Mouse (Mus musculus) E14TG2a.4 (cell line): ENCODE data around the gene Esr1.
"Not testable (repeated sequence)": the region's sequence is repeated elsewhere in the genome, so short reads cannot be mapped to it uniquely, and the experiment has no call there.

Experiments used
- H3K27me3 ChIP-seq: 2 replicates; pipeline ENCODE4 v1.6.1; 2014; ENCODE audit warnings: low read length, control low read depth; ENCODE audit not compliant: insufficient read depth
- H3K36me3 ChIP-seq: 2 replicates; pipeline ENCODE4 v1.6.1; 2014; ENCODE audit warnings: low read length, control low read depth; ENCODE audit not compliant: insufficient read depth
- H3K4me1 ChIP-seq: replicated peaks from 2 replicates; pipeline ENCODE4 v1.6.1; 2014; ENCODE audit warnings: low read depth, low read length, control low read depth
- H3K4me3 ChIP-seq: replicated peaks from 2 replicates; pipeline ENCODE4 v1.5.1; 2014; ENCODE audit warnings: mild to moderate bottlenecking, low read length
- H3K9me3 ChIP-seq: 2 replicates; pipeline ENCODE4 v1.6.1; 2014; ENCODE audit warnings: low read length, control low read depth
- CTCF ChIP-seq: conservative IDR thresholded peaks from 2 replicates; pipeline ENCODE4 v1.5.1; 2014; ENCODE audit warnings: low read length
- NANOG ChIP-seq: IDR thresholded peaks from 2 replicates; pipeline ENCODE4 v1.6.1; 2014; ENCODE audit warnings: borderline replicate concordance, low read length, mixed read lengths
- POU5F1 ChIP-seq: IDR thresholded peaks from 2 replicates; pipeline ENCODE4 v1.6.1; 2014; ENCODE audit warnings: low read length, borderline replicate concordance

Esr1 gene

DNA sequence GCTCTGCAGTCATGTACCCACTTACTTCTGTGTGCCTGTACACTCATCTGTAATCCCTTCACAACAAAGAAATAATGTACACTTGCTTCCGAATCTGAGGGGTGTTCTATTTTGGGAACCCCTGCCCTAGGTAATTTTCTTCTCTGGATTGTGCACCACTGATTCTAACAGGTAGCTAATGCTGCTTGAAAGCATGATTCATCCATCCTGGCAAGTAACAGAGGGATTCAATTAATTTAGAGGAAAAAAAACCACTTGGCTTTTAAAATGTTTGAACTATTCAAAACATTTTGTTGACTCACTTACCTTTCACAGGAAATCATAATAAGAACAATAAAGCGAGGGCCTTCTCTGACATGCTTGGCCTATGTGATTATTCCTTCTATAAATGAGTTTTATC is 1.2 kb upstream of the Esr1 start:
- H3K36me3 ChIP-seq = no peaks in the 10 kb centered on the region
- no peak overlapping the region for H3K4me3 ChIP-seq
- no peaks in the 10 kb centered on the region for H3K27me3 ChIP-seq
- H3K9me3 ChIP-seq = peaks cover 5% of the 10 kb centered on the region; the same call in 1 of the 2 replicates
- no peak for TF ChIP-seq NANOG
- no peak for TF ChIP-seq POU5F1
- no peak for TF ChIP-seq CTCF
- no peaks in the 10 kb centered on the region for H3K4me1 ChIP-seq

DNA sequence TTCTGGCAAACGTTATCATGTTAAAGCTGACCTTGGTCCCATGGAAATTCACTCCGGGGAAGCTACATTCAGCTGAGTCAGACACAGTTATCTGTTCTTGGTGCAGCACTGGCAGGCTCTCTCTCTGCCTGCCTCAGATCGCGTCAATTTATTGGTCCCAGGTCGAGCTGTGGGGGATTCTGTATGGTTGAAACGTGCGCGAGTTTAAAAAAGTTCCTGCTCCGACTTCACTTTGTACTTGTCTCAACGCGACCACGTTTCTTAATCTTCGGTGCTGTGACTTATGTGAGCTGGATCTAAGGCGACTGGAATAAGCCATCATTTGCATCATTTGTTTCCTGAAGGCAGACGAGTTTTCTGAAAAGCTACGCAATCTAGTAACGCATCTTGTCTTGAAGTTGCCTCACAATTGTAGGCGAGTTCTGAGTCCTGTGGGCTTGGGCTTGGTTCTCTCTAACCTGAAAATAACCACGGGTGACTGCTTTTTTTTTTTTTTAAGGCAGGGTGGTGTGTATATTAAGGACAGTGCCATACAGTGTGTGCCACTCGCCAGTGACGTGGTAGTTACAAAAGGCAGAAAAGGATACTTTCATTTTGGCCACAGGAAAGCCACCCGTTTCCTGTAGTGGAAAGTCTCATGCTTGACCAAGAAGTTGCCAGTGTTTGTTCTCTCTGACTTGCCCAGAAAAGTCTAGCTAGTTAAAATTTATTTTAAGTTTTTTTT is 1.1 kb downstream of the Esr1 start:
- no peaks in the 10 kb centered on the region for H3K36me3 ChIP-seq
- H3K9me3 ChIP-seq = no peaks in the 10 kb centered on the region
- TF ChIP-seq NANOG (no peak), CTCF (no peak), POU5F1 (no peak)
- H3K27me3 ChIP-seq = no peaks in the 10 kb centered on the region
- no peak overlapping the region for H3K4me3 ChIP-seq
- no peaks in the 10 kb centered on the region for H3K4me1 ChIP-seq

DNA sequence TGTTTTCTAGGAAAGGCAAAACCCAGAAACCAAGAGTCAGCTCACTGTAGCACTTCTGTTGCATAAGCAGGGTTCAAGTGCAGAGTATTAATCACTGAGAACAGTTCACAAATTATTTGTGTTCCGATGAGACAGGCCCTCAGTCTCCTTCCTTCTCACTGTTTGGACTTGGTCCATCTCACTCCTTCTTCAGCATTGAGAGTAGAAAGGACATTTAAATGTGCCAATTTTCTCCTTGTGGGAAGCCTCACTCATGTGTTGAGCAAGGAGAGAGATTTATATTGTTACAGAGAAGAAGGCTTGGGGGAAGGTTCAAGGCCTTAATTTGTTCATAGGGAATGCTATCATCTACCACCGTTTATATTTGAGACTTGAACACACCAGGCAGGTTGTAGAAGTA is 6.6 kb downstream of the Esr1 start:
- no peak for TF ChIP-seq CTCF
- no peak for TF ChIP-seq NANOG
- no peak for TF ChIP-seq POU5F1
- no peak overlapping the region for H3K4me3 ChIP-seq
- no peaks in the 10 kb centered on the region for H3K27me3 ChIP-seq
- no peaks in the 10 kb centered on the region for H3K36me3 ChIP-seq
- no peaks in the 10 kb centered on the region for H3K4me1 ChIP-seq
- H3K9me3 ChIP-seq = no peaks in the 10 kb centered on the region

DNA sequence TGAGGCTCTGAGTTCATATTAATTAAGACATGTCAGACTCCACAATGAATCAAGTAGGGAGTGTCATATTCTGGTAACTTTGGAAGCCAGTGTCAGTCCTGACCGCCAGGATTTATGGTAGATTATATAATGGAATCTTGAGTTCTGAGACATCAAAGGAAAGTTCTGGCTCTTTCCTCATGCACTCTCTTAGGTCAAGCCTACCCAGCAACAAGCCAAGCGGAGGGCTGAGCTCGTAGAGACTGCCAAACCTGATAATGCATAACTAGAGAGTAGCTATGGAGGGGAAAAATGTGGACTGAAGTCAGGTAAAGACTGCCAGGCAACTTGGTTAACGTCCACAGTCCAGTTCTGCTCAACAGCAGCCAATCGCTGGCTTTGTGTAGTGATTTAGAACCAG is 7.3 kb downstream of the Esr1 start:
- TF ChIP-seq CTCF (no peak), POU5F1 (no peak), NANOG (no peak)
- no peaks in the 10 kb centered on the region for H3K27me3 ChIP-seq
- H3K36me3 ChIP-seq = no peaks in the 10 kb centered on the region
- no peak overlapping the region for H3K4me3 ChIP-seq
- no peaks in the 10 kb centered on the region for H3K9me3 ChIP-seq
- no peaks in the 10 kb centered on the region for H3K4me1 ChIP-seq

DNA sequence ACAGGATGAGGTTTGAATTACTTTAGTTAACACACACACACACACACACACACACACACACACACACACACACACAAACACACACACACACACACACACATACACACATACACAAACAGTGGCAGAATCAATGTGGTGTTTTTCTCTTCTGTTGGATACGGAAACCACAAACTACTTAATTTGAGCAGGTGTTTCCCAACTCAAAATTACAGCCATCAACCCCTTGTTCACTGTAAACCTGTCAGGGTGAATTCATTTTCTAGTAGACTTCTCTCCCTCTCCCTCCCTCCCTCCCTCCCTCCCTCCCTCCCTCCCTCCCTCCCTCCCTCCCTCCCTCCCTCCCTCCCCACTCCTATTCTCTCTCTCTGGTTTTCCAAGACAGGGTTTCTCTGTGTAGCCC is 8.0 kb downstream of the Esr1 start:
- not testable (repeated sequence) for H3K27me3 ChIP-seq, H3K9me3 ChIP-seq, H3K4me3 ChIP-seq, H3K4me1 ChIP-seq, H3K36me3 ChIP-seq

DNA sequence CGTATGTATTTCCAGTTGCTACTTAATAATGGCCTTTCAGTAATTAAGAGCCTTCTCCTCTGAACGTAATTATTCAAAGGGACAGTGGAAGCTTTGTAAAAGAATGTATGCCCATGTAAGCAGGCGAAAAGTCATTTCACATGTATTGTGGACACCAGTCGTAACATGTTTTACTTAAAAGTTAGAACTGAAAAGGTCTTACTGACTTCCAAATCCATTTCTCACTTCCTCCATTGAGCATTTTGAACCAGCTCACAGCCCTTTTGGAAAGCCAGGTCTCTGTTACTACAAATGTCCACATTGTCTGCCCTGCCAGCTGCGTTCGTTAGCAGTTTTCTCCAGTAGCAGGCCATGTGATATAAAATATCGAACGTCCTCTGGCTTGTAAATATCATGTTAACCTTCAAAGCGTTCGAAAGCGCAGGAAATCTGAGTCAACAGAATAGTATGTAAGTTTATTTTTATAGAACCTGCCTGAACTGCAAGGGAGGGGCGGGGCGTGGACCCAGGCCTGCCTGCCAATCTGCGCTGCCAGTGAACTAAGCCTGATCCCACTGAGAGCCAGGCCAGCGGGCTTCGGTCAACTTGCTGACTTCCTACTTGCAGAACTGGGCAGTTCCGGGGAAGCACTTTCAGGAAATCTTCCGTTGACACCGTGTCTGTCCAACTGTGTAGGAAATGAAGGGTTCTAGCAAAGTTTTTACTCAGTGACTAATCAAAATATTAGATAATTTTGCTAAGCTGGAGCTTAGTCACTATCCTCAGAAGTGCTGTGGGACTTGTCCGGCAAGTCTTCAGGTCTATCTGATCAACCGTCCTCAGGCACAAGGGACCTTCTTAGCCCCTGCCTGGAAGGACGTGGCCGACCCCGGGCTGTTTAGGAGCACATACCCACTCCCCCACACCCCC is 9.5 kb downstream of the Esr1 start:
- TF ChIP-seq NANOG (no peak), CTCF (no peak), POU5F1 (no peak)
- no peak overlapping the region for H3K4me3 ChIP-seq
- H3K4me1 ChIP-seq = no peaks in the 10 kb centered on the region
- H3K27me3 ChIP-seq = no peaks in the 10 kb centered on the region
- no peaks in the 10 kb centered on the region for H3K36me3 ChIP-seq
- no peaks in the 10 kb centered on the region for H3K9me3 ChIP-seq

DNA sequence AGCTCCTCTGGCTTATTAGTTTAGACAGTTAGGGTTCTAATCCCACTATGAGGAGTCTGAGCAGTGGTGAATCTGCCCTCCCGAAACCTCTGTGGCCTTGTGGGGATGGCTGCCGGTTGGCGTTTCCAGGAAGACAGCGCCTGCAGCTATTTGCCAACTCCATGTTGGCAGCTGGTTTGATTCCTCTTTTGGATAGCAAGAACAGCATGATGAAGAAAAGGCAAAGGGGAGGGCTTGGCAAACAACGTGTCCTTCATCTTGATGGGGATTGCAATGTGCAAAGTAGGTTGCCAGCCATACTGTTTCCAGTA is 10.1 kb downstream of the Esr1 start:
- no peak for TF ChIP-seq NANOG
- no peak for TF ChIP-seq CTCF
- Histone ChIP-seq H3K27me3 (no peaks in the 10 kb centered on the region), H3K9me3 (no peaks in the 10 kb centered on the region), H3K36me3 (no peaks in the 10 kb centered on the region), H3K4me1 (no peaks in the 10 kb centered on the region), H3K4me3 (no peak overlapping the region)

DNA sequence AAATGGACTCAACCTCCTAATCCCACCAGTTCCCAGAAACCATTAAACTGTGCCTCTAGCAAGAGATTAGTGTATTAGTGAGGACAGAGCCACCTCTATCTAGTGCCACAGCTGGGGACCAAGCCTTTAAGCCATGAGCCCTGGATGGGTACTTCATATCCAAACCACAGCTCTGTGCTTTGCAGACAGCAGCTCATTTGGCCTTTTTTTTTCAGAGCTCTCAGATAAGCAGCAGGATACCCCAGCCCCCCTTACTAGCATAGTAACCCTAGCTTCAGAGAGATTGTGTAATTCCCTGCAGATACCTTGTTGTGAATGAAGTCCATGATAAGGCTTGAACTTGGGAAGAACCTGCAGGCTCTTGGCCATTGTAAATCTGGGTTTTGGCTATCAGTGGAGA is 11.9 kb downstream of the Esr1 start:
- Histone ChIP-seq H3K4me3 (no peak overlapping the region), H3K4me1 (peaks cover 3% of the 10 kb centered on the region; the same call in 1 of the 2 replicates), H3K9me3 (no peaks in the 10 kb centered on the region), H3K36me3 (no peaks in the 10 kb centered on the region), H3K27me3 (no peaks in the 10 kb centered on the region)
- TF ChIP-seq NANOG (no peak), CTCF (no peak), POU5F1 (no peak)

DNA sequence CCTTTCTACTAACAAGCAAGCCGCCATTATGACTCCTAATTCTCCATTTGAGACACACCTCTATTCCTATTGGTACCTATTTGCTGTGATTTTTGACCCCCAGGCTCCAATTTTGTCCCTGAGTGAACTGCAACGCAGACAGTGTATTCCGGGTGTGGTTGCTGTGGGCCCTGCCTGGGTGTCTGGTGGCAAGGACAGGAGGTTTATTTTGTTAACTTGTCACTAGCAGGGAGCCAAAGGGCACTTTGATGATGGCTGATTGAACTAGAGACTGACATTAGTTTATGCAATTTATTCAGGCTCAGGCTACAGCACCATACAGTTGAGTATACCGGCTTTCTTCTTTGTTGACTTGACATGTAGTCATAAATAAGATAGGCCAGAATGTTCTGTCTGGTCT is 13.2 kb downstream of the Esr1 start:
- no peaks in the 10 kb centered on the region for H3K9me3 ChIP-seq
- peaks cover 3% of the 10 kb centered on the region; the same call in 1 of the 2 replicates for H3K4me1 ChIP-seq
- H3K27me3 ChIP-seq = no peaks in the 10 kb centered on the region
- no peaks in the 10 kb centered on the region for H3K36me3 ChIP-seq
- H3K4me3 ChIP-seq = no peak overlapping the region
- TF ChIP-seq POU5F1 (no peak), CTCF (no peak), NANOG (no peak)
